9 mouse cellular contexts compared by ENCODE assay signal in the genomic region with DNA sequence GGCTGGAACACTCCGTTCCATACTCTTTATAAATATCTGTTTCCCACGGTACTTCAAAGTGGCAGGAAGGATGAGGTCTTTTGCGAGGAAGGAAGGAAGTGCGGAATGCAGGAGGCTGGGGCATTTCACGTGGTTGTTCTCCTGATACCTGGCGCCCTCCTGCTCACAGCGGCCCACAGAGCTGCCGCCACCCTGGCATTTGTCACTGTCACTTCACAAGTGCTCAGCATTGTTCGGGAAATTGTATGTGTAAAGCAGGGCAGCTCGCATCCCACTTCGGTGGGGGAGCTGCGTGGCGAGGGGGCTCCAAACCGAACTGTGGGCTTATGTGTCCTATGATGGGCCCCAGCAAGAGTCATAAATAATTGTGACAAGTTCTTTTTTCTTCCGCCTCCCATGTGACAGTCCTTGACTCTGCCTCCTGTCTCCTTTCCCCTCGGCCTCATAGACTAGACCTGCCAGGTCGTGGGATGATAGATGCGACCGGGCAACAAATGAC.
DNase-seq lines count a peak whose midpoint lies in the region; ATAC-seq lines count a peak whose summit lies in the region.
"Had no signal": no experiment of that assay in that cellular context is flagged by ENCODE, and none has a peak within 500 bp of the region (broad histone marks: within the 10 kb centered on the region; RNA-seq: fewer than 3 reads in every experiment).

No protein-coding gene starts in this region.

- no peak overlapping the region for H3K4me2 ChIP-seq in midbrain, embryonic 14.5 days (ENCODE audit: low read length)
- 0 out of 2 replicates have a peak overlapping the region, but pooled peaks have one; percentile 5 for H3K4me2 ChIP-seq in hindbrain, embryonic 11.5 days (replicated peaks; ENCODE audit: low read depth, low read length)
- H3K4me2 ChIP-seq in stomach, embryonic 16.5 days (ENCODE audit: low read depth, low read length), result peak overlapping the region; percentile 30

- peaks cover 8% of the 10 kb centered on the region for H3K9me3 ChIP-seq in midbrain, embryonic 10.5 days (replicated peaks)
- H3K9me3 ChIP-seq in midbrain, embryonic 14.5 days (ENCODE audit: control insufficient read depth, low read length), result no peaks in the 10 kb centered on the region
- H3K9me3 ChIP-seq in hindbrain, embryonic 11.5 days (ENCODE audit: control insufficient read depth, low read length), result no peaks in the 10 kb centered on the region
- H3K9me3 ChIP-seq in stomach, embryonic 16.5 days (replicated peaks; ENCODE audit: control insufficient read depth, low read length), result no peaks in the 10 kb centered on the region

- no peaks in the 10 kb centered on the region for H3K4me1 ChIP-seq in midbrain, embryonic 10.5 days
- no peaks in the 10 kb centered on the region for H3K4me1 ChIP-seq in midbrain, embryonic 14.5 days (ENCODE audit: control insufficient read depth, insufficient read depth, low read length)
- peaks cover 9% of the 10 kb centered on the region; the same call in 1 of the 2 replicates for H3K4me1 ChIP-seq in hindbrain, embryonic 11.5 days (replicated peaks; ENCODE audit: control insufficient read depth, insufficient read depth, low read length)
- H3K4me1 ChIP-seq in stomach, embryonic 16.5 days (ENCODE audit: control insufficient read depth, insufficient read depth, low read length), result peaks cover 5% of the 10 kb centered on the region; the same call in 1 of the 2 replicates

- no peaks in the 10 kb centered on the region for H3K27me3 ChIP-seq in midbrain, embryonic 10.5 days (ENCODE audit: low read depth, poor library complexity, severe bottlenecking)
- no peaks in the 10 kb centered on the region for H3K27me3 ChIP-seq in midbrain, embryonic 14.5 days (ENCODE audit: control insufficient read depth, insufficient read depth, low read length)
- no peaks in the 10 kb centered on the region for H3K27me3 ChIP-seq in hindbrain, embryonic 11.5 days (ENCODE audit: control insufficient read depth, insufficient read depth, low read length)
- no peaks in the 10 kb centered on the region for H3K27me3 ChIP-seq in stomach, embryonic 16.5 days (ENCODE audit: control insufficient read depth, insufficient read depth, low read length)

- H3K27ac ChIP-seq in midbrain, embryonic 10.5 days (replicated peaks), result peak overlapping the region; percentile 25; the same call in 1 of the 2 replicates
- no peak overlapping the region for H3K27ac ChIP-seq in midbrain, embryonic 14.5 days (replicated peaks; ENCODE audit: low read depth, low read length)
- H3K27ac ChIP-seq in hindbrain, embryonic 11.5 days (ENCODE audit: low read depth, low read length), result peak overlapping the region; percentile 51
- H3K27ac ChIP-seq in stomach, embryonic 16.5 days (ENCODE audit: low read length), result no peak overlapping the region

- H3K9ac ChIP-seq in midbrain, embryonic 14.5 days (replicated peaks; ENCODE audit: low read length), result no peak overlapping the region
- H3K9ac ChIP-seq in hindbrain, embryonic 11.5 days (ENCODE audit: low read depth, low read length), result 0 out of 2 replicates have a peak overlapping the region, but pooled peaks have one; percentile 19
- H3K9ac ChIP-seq in stomach, embryonic 16.5 days (ENCODE audit: low read length), result no peak overlapping the region

- ATAC-seq in midbrain, embryonic 14.5 days (ENCODE audit: low FRiP score, low TSS enrichment), result no peak
- ATAC-seq in hindbrain, embryonic 11.5 days (ENCODE audit: low FRiP score), result peak; percentile 74
- no peak for ATAC-seq in stomach, embryonic 16.5 days (ENCODE audit: insufficient read depth, low FRiP score)

- DNase-seq in midbrain, embryonic 10.5 days (ENCODE audit: low spot score), result no peak
- no peak for DNase-seq in midbrain, embryonic 14.5 days
- peak; percentile 54 for DNase-seq in hindbrain, embryonic 11.5 days (ENCODE audit: low spot score)
- DNase-seq in kidney, postnatal 4 days, result peak; percentile 12 to 29
- no peak for DNase-seq in layer of hippocampus, adult 9-11 months
- DNase-seq in right cerebral cortex, postnatal 36 days (ENCODE audit: low spot score in 2 of 2), result no peak
- DNase-seq in layer of hippocampus, postnatal 10 days (ENCODE audit: low spot score in 2 of 2), result no peak

- WGBS in midbrain, embryonic 10.5 days, result 87% methylated on average over 19 of the region's 19 CpGs
- 84% methylated on average over 19 of the region's 19 CpGs for WGBS in midbrain, embryonic 14.5 days
- 54% methylated on average over 19 of the region's 19 CpGs for WGBS in hindbrain, embryonic 11.5 days
- 23% methylated on average over 19 of the region's 19 CpGs for WGBS in stomach, embryonic 16.5 days

- no peak overlapping the region for H3K4me3 ChIP-seq in midbrain, embryonic 10.5 days
- no peak overlapping the region for H3K4me3 ChIP-seq in midbrain, embryonic 14.5 days (replicated peaks; ENCODE audit: low read depth, low read length)
- H3K4me3 ChIP-seq in hindbrain, embryonic 11.5 days (ENCODE audit: low read depth, low read length), result no peak overlapping the region
- no peak overlapping the region; the same call in 1 of the 2 replicates for H3K4me3 ChIP-seq in stomach, embryonic 16.5 days (replicated peaks; ENCODE audit: low read length)
- H3K4me3 ChIP-seq: erythroblast, embryonic 14.5 days had no signal

- H3K36me3 ChIP-seq in midbrain, embryonic 10.5 days, result no peaks in the 10 kb centered on the region
- no peaks in the 10 kb centered on the region for H3K36me3 ChIP-seq in midbrain, embryonic 14.5 days (ENCODE audit: control insufficient read depth, insufficient read depth, low read length)
- no peaks in the 10 kb centered on the region for H3K36me3 ChIP-seq in hindbrain, embryonic 11.5 days (ENCODE audit: control insufficient read depth, insufficient read depth, low read length)
- no peaks in the 10 kb centered on the region for H3K36me3 ChIP-seq in stomach, embryonic 16.5 days (ENCODE audit: control insufficient read depth, insufficient read depth, low read length)

Comparison
In these comparisons a context has a peak if more than half of its experiments do, and no peak if none do; other contexts are left out.
1. H3K27ac ChIP-seq: peak in midbrain, embryonic 10.5 days (single experiment) and hindbrain, embryonic 11.5 days (single experiment); none in midbrain, embryonic 14.5 days (single experiment) and stomach, embryonic 16.5 days (single experiment).
2. DNase-seq: peak in hindbrain, embryonic 11.5 days (single experiment) and kidney, postnatal 4 days (2 of 2); none in midbrain, embryonic 10.5 days (single experiment), midbrain, embryonic 14.5 days (single experiment), layer of hippocampus, adult 9-11 months (single experiment), right cerebral cortex, postnatal 36 days (0 of 2) and layer of hippocampus, postnatal 10 days (0 of 2).